Mouse (Mus musculus): Measurements from ENCODE around the gene Rps19.

- no peak for TF ChIP-seq CTCF (IDR thresholded peaks at IDR 0.05; ENCODE audit: extremely low read depth, insufficient read length, insufficient replicate concordance, low read depth, low read length)
- no peak for TF ChIP-seq POLR2A (IDR thresholded peaks at IDR 0.05; ENCODE audit: low read depth, low read length)
Measured at GRCm38 (mm10) chr7:24877588-24877987, 6.6 kb upstream of the Rps19 start.
